Mouse (Mus musculus): ENCODE measurements around the gene F12. TPM values are rescaled to one million over a fixed set of nuclear protein-coding genes. Genes with fewer than 3 reads are reported as not detected.

Gene F12
- polyA plus RNA-seq, 1 experiment: not detected

- H3K4me3 ChIP-seq (ENCODE audit: insufficient read depth, low read length): peak overlapping the region; percentile 18
- TF ChIP-seq POLR2A (IDR thresholded peaks at IDR 0.05; ENCODE audit: borderline replicate concordance, low read depth, low read length) (no peak), CTCF (IDR thresholded peaks at IDR 0.05; ENCODE audit: low read depth, low read length) (peak; percentile 92)
- H3K4me1 ChIP-seq (ENCODE audit: control insufficient read depth, insufficient read depth, low read length): peaks cover 23% of the 10 kb centered on the region
- no peak overlapping the region for H3K27ac ChIP-seq (ENCODE audit: insufficient read depth, low read depth, low read length)
Observed at GRCm38 (mm10) chr13:55404853-55405782, 21.5 kb downstream of the F12 start.

DNA sequence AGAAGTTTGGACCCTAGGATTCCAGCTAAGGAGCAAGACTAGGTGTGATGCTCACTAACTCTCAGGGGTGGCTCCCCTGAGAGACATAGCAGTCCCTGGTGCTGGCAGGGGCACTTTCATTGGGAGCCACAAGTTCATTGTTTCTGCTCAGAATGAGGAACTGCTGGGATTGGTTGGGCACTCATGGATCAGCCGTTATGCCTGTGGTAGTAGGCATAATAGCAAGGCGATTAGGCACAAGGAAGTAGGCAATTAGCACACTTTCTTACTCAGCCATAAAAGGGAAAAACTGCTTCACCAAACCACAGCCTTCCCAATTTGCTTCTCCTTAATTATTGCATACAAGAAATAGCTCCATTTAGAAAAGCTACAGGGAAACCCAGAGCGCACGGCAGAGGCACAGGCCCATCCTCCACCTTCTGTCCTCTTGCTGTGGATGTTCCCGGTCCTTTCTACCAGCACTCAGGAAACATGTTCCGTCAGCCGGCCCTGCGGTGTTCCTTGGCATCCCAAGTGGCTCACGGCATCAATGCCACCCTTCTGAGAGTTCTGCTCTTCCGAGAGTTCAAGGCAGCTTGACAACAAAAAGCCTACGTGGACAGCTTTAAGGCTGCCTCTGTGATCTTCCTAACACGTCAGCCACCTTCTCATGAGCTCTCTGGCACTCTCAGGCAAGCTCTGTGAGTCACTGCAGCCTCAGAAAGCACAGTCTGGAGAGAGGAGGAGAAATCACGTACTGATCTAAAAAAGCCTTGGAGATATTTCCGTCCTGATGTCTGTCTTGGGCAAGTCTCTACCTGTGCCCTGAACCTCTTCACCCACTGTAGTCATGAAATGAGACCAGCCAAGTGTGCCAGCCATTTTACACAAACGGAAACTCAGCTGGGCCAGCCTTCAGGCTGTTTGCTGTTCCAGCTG lies 22.4 kb downstream of the F12 start:
- no peak for TF ChIP-seq CTCF (IDR thresholded peaks at IDR 0.05; ENCODE audit: low read depth, low read length)
- TF ChIP-seq POLR2A (IDR thresholded peaks at IDR 0.05; ENCODE audit: borderline replicate concordance, low read depth, low read length): no peak

GRCm38 (mm10) chr13:55403266-55403665 lies 23.3 kb downstream of the F12 start:
- Histone ChIP-seq H3K4me1 (ENCODE audit: control insufficient read depth, insufficient read depth, low read length) (peaks cover 25% of the 10 kb centered on the region), H3K27ac (ENCODE audit: insufficient read depth, low read depth, low read length) (no peak overlapping the region), H3K4me3 (ENCODE audit: insufficient read depth, low read length) (no peak overlapping the region)
- no peak for TF ChIP-seq POLR2A (IDR thresholded peaks at IDR 0.05; ENCODE audit: borderline replicate concordance, low read depth, low read length)
- TF ChIP-seq CTCF (IDR thresholded peaks at IDR 0.05; ENCODE audit: low read depth, low read length): no peak

More for the DNA sequence above, 22.4 kb downstream of the F12 start:
- Histone ChIP-seq H3K4me3 (ENCODE audit: insufficient read depth, low read length) (no peak overlapping the region), H3K4me1 (ENCODE audit: control insufficient read depth, insufficient read depth, low read length) (peaks cover 23% of the 10 kb centered on the region), H3K27ac (ENCODE audit: insufficient read depth, low read depth, low read length) (no peak overlapping the region)

GRCm38 (mm10) chr13:55400039-55400346 lies 26.6 kb downstream of the F12 start:
- TF ChIP-seq CTCF (IDR thresholded peaks at IDR 0.05; ENCODE audit: low read depth, low read length): no peak
- TF ChIP-seq POLR2A (IDR thresholded peaks at IDR 0.05; ENCODE audit: borderline replicate concordance, low read depth, low read length): no peak
- Histone ChIP-seq H3K4me3 (ENCODE audit: insufficient read depth, low read length) (no peak overlapping the region), H3K27ac (ENCODE audit: insufficient read depth, low read depth, low read length) (no peak overlapping the region), H3K4me1 (ENCODE audit: control insufficient read depth, insufficient read depth, low read length) (peaks cover 13% of the 10 kb centered on the region)

DNA sequence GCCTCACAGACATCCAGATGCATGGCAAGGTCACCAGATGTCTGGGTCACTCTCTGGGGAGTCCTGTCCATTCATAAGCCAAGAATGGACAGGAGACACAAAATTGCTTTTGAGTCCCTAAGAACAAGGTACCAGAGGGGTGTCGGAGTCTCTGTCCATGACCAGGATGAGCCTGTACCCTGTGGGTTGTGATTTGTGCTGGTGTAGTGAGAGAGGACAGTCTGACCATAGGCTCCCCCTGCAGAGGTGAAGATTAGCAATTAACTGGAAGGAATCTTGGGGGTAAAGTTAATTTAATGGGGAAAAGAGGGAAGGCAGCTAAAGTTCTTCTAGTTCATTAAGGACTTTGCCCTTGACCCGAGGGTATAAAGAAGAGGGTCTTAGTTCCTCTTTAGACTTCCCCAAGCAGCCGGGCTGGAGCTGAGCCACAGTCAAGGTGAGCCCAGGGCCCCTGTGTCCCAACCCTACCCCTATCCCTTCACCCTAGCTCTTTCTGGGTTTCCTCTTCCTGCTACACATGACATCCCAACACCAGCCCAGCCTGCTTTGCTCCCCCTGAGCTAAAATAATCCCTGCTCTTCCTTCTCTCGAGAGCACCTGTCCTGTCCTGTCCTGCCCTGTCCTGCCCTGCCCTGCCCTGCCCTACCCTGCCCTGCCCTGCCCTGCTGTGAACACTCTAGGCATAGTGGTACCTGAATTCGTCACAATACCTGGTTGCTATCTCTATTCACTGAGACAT lies 27.1 kb downstream of the F12 start:
- Histone ChIP-seq H3K4me1 (ENCODE audit: control insufficient read depth, insufficient read depth, low read length) (peaks cover 9% of the 10 kb centered on the region), H3K4me3 (ENCODE audit: insufficient read depth, low read length) (no peak overlapping the region), H3K27ac (ENCODE audit: insufficient read depth, low read depth, low read length) (no peak overlapping the region)
- TF ChIP-seq POLR2A (IDR thresholded peaks at IDR 0.05; ENCODE audit: borderline replicate concordance, low read depth, low read length): no peak
- TF ChIP-seq CTCF (IDR thresholded peaks at IDR 0.05; ENCODE audit: low read depth, low read length): no peak

DNA sequence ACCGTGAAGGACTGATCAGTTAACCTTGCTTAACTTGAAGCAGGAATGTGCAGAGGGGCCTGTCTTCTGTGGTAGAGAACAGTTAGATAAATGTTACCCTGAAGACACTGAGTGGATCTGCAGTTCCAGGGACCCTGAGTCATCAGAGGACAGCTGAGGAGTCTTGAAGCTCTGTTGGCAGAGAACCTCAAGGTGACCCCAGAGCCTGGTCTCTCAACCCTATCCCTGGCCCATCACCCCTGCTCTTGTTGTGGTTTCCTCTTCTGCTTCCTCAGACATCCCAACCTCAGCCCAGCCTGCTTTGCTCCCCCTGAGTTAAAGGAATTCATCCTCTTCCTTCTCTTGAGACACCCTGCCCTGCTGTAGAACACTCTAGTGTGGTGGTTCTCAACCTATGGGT lies 28.5 kb downstream of the F12 start, which contains the start of gene Slc34a1:
Gene Slc34a1 (plus strand): TSS at position 100 of the 400 bp plus-strand sequence.
- TF ChIP-seq CTCF (IDR thresholded peaks at IDR 0.05; ENCODE audit: low read depth, low read length) (no peak), POLR2A (IDR thresholded peaks at IDR 0.05; ENCODE audit: borderline replicate concordance, low read depth, low read length) (no peak)
- Histone ChIP-seq H3K4me1 (ENCODE audit: control insufficient read depth, insufficient read depth, low read length) (peaks cover 2% of the 10 kb centered on the region; the same call in 1 of the 2 replicates), H3K4me3 (ENCODE audit: insufficient read depth, low read length) (no peak within 1 kb of the TSS), H3K27ac (ENCODE audit: insufficient read depth, low read depth, low read length) (no peak within 1 kb of the TSS)

DNA sequence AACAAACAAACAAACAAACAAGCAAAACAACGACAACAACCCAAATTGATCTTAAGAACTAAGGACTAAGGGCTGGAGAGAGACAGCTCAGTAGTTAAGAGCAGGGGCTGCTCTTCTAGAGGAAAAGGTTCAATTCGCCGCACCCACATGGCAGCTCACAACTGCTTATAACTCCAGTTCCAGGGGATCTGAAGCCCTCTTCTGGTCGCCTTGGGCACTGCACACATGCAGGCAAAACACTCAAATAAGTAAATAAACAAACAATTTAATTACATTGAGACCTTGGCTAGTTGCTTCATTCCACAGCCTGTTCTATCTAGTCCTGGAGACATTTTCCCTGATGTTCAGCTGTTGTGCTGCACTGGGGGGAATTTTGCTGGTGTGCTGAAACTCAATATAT lies 33.7 kb downstream of the F12 start:
- Histone ChIP-seq H3K4me1 (ENCODE audit: control insufficient read depth, insufficient read depth, low read length) (no peaks in the 10 kb centered on the region), H3K27ac (ENCODE audit: insufficient read depth, low read depth, low read length) (no peak overlapping the region), H3K4me3 (ENCODE audit: insufficient read depth, low read length) (no peak overlapping the region)
- TF ChIP-seq POLR2A (IDR thresholded peaks at IDR 0.05; ENCODE audit: borderline replicate concordance, low read depth, low read length): no peak
- TF ChIP-seq CTCF (IDR thresholded peaks at IDR 0.05; ENCODE audit: low read depth, low read length): peak; percentile 19; the same call in 1 of the 2 replicates

- Histone ChIP-seq H3K4me1 (ENCODE audit: control insufficient read depth, insufficient read depth, low read length) (no peaks in the 10 kb centered on the region), H3K4me3 (ENCODE audit: insufficient read depth, low read length) (no peak overlapping the region), H3K27ac (ENCODE audit: insufficient read depth, low read depth, low read length) (no peak overlapping the region)
- TF ChIP-seq CTCF (IDR thresholded peaks at IDR 0.05; ENCODE audit: low read depth, low read length) (no peak), POLR2A (IDR thresholded peaks at IDR 0.05; ENCODE audit: borderline replicate concordance, low read depth, low read length) (no peak)
Observed at GRCm38 (mm10) chr13:55391626-55392029, 35.0 kb downstream of the F12 start.

GRCm38 (mm10) chr13:55390644-55391043 lies 35.9 kb downstream of the F12 start:
- H3K27ac ChIP-seq (ENCODE audit: insufficient read depth, low read depth, low read length): no peak overlapping the region

More at GRCm38 (mm10) chr13:55390644-55391043, 35.9 kb downstream of the F12 start:
- no peak overlapping the region for H3K4me3 ChIP-seq (ENCODE audit: insufficient read depth, low read length)
- TF ChIP-seq CTCF (IDR thresholded peaks at IDR 0.05; ENCODE audit: low read depth, low read length) (no peak), POLR2A (IDR thresholded peaks at IDR 0.05; ENCODE audit: borderline replicate concordance, low read depth, low read length) (no peak)
- no peaks in the 10 kb centered on the region for H3K4me1 ChIP-seq (ENCODE audit: control insufficient read depth, insufficient read depth, low read length)
